Mouse (Mus musculus): ENCODE measurements around the gene Rhobtb1.

DNA sequence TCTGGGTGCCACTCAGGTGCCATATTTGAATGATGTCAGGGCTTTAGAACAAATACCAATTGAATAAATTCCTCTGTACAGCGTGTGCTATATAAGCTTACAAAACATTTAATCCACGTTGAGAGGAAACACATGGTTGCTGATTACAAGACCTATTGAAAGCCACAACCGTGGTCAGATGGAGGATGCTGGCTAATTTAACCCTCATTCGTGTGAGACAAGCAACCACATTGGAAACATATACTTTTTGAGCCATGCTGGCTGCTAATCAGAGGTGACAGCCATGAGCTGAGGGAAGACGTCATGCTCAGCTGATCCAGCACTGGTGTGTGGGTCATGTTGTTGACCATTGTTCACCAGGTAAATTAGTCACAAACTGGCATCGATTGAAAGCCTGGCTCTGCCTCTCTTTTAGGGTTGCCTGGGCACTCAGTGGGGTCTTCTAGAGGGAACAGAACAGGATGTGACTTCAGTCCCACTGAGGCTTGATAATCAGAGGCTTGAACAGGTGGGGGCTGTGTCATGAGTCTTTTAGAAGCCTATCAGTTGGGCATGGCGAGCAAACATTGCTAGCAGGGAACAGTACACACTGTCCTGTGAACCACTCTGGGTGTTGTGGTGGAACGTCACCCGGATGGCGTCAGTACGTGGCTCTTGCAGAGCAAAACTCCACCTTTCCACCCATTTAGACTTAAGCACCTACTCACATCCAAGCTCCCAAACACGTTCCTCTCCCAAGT, 46.9 kb upstream of the Rhobtb1 start:
- TF ChIP-seq CTCF (IDR thresholded peaks at IDR 0.05; ENCODE audit: extremely low read depth, insufficient read depth, low read length) (no peak), POLR2A (IDR thresholded peaks at IDR 0.05; ENCODE audit: extremely low read depth, insufficient read depth, low read length) (no peak)

All from cortical plate, adult 2 months (tissue).